Mouse (Mus musculus) liver, postnatal 0 days (tissue): Measurements from ENCODE around the gene Ppfibp1.

ENCODE experiments used
- CTCF ChIP-seq: sonication (generic); IDR thresholded peaks from 2 replicates; pipeline ENCODE4 v1.5.1; 2016; ENCODE audit warnings: antibody characterized with exemption, low read depth
- EP300 ChIP-seq: IDR thresholded peaks from 2 replicates; pipeline ENCODE4 v1.6.1; 2016; ENCODE audit warnings: antibody characterized with exemption, low read depth, mild to moderate bottlenecking

DNA sequence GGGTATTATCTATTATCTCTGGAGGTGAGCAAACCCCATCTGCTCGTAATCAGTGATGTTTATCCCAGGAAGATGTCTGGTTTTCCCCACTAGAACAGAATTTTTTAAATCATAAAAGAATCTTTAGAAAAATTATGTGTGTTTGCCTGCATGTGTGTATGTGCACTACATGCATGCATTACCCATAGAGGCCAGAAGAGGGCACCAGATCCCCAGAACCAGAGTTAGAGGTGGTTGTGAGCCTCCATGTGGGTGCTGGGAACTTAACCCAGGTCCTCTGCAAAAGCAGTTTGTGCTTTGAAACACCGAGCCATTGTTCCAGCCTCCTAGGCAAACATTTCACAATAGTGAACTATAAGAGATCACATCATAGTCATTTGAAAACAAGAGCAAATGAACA lies 11.5 kb upstream of the Ppfibp1 start:
- TF ChIP-seq CTCF = peak; percentile 39
- TF ChIP-seq EP300 = no peak
